Mouse (Mus musculus) lung, postnatal 0 days (tissue): ENCODE data around the gene 4930523C07Rik.

Experiments
- CTCF ChIP-seq: IDR thresholded peaks from 2 replicates; pipeline ENCODE4 v1.5.1; 2016; ENCODE audit warnings: antibody characterized with exemption, mild to moderate bottlenecking
- EP300 ChIP-seq: IDR thresholded peaks from 2 replicates; pipeline ENCODE4 v1.6.1; 2016; ENCODE audit warnings: antibody characterized with exemption, mild to moderate bottlenecking, control low read depth

DNA sequence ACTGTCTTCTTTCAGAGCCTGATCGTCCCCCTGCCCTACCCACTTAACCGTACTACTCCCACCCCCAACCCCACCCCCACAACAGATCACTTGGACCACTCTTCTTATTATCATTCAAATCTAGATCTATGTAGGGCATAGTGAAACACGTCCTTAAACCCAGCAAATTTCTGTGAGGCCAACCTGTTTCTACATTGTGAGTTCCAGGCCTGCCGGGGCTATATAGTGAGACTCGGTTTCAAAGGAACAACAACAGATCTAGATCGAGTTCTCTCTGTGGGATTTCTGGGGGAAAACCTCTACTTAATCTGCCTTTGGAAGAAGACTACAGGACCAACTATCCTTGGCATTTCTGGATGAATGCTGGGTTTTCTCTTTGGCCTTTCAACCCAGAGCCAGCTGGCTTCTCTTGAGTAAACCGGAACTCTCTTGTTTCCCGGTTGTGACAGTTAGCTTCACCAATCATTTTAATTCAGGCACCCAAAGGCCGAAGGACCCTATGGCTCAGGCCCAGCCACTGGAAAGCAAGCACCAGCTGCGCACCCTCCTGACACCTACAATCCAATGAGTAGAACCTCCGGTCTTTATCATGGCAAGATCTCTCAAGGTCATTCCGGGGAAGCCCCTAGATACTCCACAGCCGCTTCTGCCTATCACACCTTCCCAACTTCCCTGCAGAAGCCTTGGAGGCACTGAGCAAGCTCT lies 759 bp upstream of the 4930523C07Rik start:
- TF ChIP-seq CTCF (no peak), EP300 (no peak)
